Mouse (Mus musculus) heart, embryonic 15.5 days (tissue): Measurements from ENCODE around the gene Rapgef6. TPM values are rescaled to one million over a fixed set of nuclear protein-coding genes. Genes with fewer than 3 reads are reported as not detected.

Experiments used
- ATAC-seq: fragments of 200-750 bp; cut with Nextera tagmentation; replicated peaks from 2 replicates; pipeline ENCODE4 v1.8.0; 2017; ENCODE audit warnings: low read depth, moderate TSS enrichment; ENCODE audit not compliant: insufficient number of reproducible peaks, insufficient read depth, low FRiP score
- H3K27ac ChIP-seq: fragments of 300-500 bp; sonication (generic); 2 replicates; pipeline ENCODE4 v1.5.1; 2015; ENCODE audit warnings: mild to moderate bottlenecking, inconsistent platforms
- H3K27me3 ChIP-seq: fragments of 300-500 bp; sonication (generic); 2 replicates; pipeline ENCODE4 v1.6.1; 2015; ENCODE audit warnings: inconsistent platforms
- H3K36me3 ChIP-seq: fragments of 300-500 bp; sonication (generic); 2 replicates; pipeline ENCODE4 v1.6.1; 2015; ENCODE audit warnings: mild to moderate bottlenecking, inconsistent platforms
- H3K4me1 ChIP-seq: fragments of 300-500 bp; sonication (generic); replicated peaks from 2 replicates; pipeline ENCODE4 v1.6.1; 2015; ENCODE audit warnings: inconsistent platforms
- H3K4me2 ChIP-seq: fragments of 300-500 bp; sonication (generic); 2 replicates; pipeline ENCODE4 v1.6.1; 2015; ENCODE audit warnings: inconsistent platforms, mild to moderate bottlenecking, moderate library complexity
- H3K4me3 ChIP-seq: fragments of 300-500 bp; sonication (generic); 2 replicates; pipeline ENCODE4 v1.5.1; 2015; ENCODE audit warnings: mild to moderate bottlenecking, inconsistent platforms
- H3K9ac ChIP-seq: fragments of 300-500 bp; sonication (generic); 2 replicates; pipeline ENCODE4 v1.6.1; 2015; ENCODE audit warnings: mild to moderate bottlenecking, inconsistent platforms
- H3K9me3 ChIP-seq: fragments of 300-500 bp; sonication (generic); replicated peaks from 2 replicates; pipeline ENCODE4 v1.6.1; 2016; ENCODE audit warnings: inconsistent platforms
- WGBS: fragments of 180-500 bp; shearing (Covaris S2); methylation state at CpG from one replicate; pipeline ENCODE4 v1.1.7; 2015; ENCODE audit warnings: mixed read lengths; 5-methylcytosine and 5-hydroxymethylcytosine counted together
- polyA plus RNA-seq: library from polyadenylated mRNA; unstranded; fragments of >200 nt; fragmentation: Nextera tagmentation; extraction: Ambion mirVana; gene quantifications from 2 replicates; pipeline ENCODE4 v1.2.1, GENCODE M21; 2015

Rapgef6 gene
- polyA plus RNA-seq, 1 experiment from 2014 or later: 30.0 TPM

- ATAC-seq: no peak
- WGBS: 77% methylated on average over 8 of the region's 8 CpGs
- H3K9me3 ChIP-seq: no peaks in the 10 kb centered on the region
- H3K27me3 ChIP-seq: no peaks in the 10 kb centered on the region
- 0 out of 2 replicates have a peak, but pooled peaks cover 5% of the 10 kb centered on the region for H3K4me1 ChIP-seq
- H3K36me3 ChIP-seq: peaks cover 56% of the 10 kb centered on the region
- no peak overlapping the region for H3K4me2 ChIP-seq
- no peak overlapping the region for H3K27ac ChIP-seq
- H3K4me3 ChIP-seq: no peak overlapping the region
- no peak overlapping the region for H3K9ac ChIP-seq
Observed at GRCm38 (mm10) chr11:54694291-54694690, 171.6 kb downstream of the Rapgef6 start.

GRCm38 (mm10) chr11:54695951-54696350 lies 173.3 kb downstream of the Rapgef6 start:
- 0 out of 2 replicates have a peak, but pooled peaks cover 5% of the 10 kb centered on the region for H3K4me1 ChIP-seq
- ATAC-seq: no peak
- no peaks in the 10 kb centered on the region for H3K9me3 ChIP-seq
- H3K4me2 ChIP-seq: no peak overlapping the region
- peaks cover 46% of the 10 kb centered on the region for H3K36me3 ChIP-seq
- WGBS: 60% methylated on average over 4 of the region's 4 CpGs
- H3K27me3 ChIP-seq: no peaks in the 10 kb centered on the region
- no peak overlapping the region for H3K9ac ChIP-seq
- no peak overlapping the region for H3K4me3 ChIP-seq
- H3K27ac ChIP-seq: no peak overlapping the region

GRCm38 (mm10) chr11:54697611-54698010 lies 175.0 kb downstream of the Rapgef6 start:
- no peak overlapping the region for H3K27ac ChIP-seq
- no peaks in the 10 kb centered on the region for H3K9me3 ChIP-seq
- H3K4me2 ChIP-seq: no peak overlapping the region
- peaks cover 33% of the 10 kb centered on the region for H3K36me3 ChIP-seq
- H3K9ac ChIP-seq: no peak overlapping the region
- H3K27me3 ChIP-seq: no peaks in the 10 kb centered on the region
- H3K4me1 ChIP-seq: no peaks in the 10 kb centered on the region
- ATAC-seq: no peak
- no peak overlapping the region for H3K4me3 ChIP-seq
- 81% methylated on average over 5 of the region's 5 CpGs for WGBS

GRCm38 (mm10) chr11:54698636-54699035 lies 176.0 kb downstream of the Rapgef6 start:
- ATAC-seq: no peak
- H3K4me3 ChIP-seq: no peak overlapping the region
- peaks cover 29% of the 10 kb centered on the region; the same call in 1 of the 2 replicates for H3K36me3 ChIP-seq
- H3K4me2 ChIP-seq: no peak overlapping the region
- H3K27ac ChIP-seq: no peak overlapping the region
- H3K9me3 ChIP-seq: no peaks in the 10 kb centered on the region
- 92% methylated on average over 7 of the region's 7 CpGs for WGBS
- H3K9ac ChIP-seq: no peak overlapping the region
- no peaks in the 10 kb centered on the region for H3K27me3 ChIP-seq
- H3K4me1 ChIP-seq: no peaks in the 10 kb centered on the region

- Histone ChIP-seq H3K9ac (no peak overlapping the region), H3K36me3 (peaks cover 23% of the 10 kb centered on the region; the same call in 1 of the 2 replicates), H3K27me3 (no peaks in the 10 kb centered on the region), H3K4me1 (no peaks in the 10 kb centered on the region), H3K27ac (no peak overlapping the region), H3K4me3 (no peak overlapping the region), H3K9me3 (no peaks in the 10 kb centered on the region), H3K4me2 (no peak overlapping the region)
- no peak for ATAC-seq
- 66% methylated on average over 3 of the region's 3 CpGs for WGBS
Observed at GRCm38 (mm10) chr11:54699972-54700371, 177.3 kb downstream of the Rapgef6 start.

GRCm38 (mm10) chr11:54701848-54702247 lies 179.2 kb downstream of the Rapgef6 start:
- Histone ChIP-seq H3K27me3 (no peaks in the 10 kb centered on the region), H3K36me3 (peaks cover 10% of the 10 kb centered on the region; the same call in 1 of the 2 replicates), H3K4me3 (no peak overlapping the region), H3K9me3 (no peaks in the 10 kb centered on the region), H3K4me1 (no peaks in the 10 kb centered on the region), H3K4me2 (no peak overlapping the region), H3K27ac (no peak overlapping the region), H3K9ac (no peak overlapping the region)
- ATAC-seq: no peak
- WGBS: 79% methylated on average over 8 of the region's 8 CpGs

- H3K27ac ChIP-seq: no peak overlapping the region
- H3K9ac ChIP-seq: no peak overlapping the region
- H3K36me3 ChIP-seq: no peaks in the 10 kb centered on the region
- H3K27me3 ChIP-seq: no peaks in the 10 kb centered on the region
- WGBS: 32% methylated on average over 4 of the region's 4 CpGs
- no peak overlapping the region for H3K4me2 ChIP-seq
- H3K4me1 ChIP-seq: no peaks in the 10 kb centered on the region
- ATAC-seq: no peak
- H3K4me3 ChIP-seq: no peak overlapping the region
- no peaks in the 10 kb centered on the region for H3K9me3 ChIP-seq
Observed at GRCm38 (mm10) chr11:54703306-54703705, 180.7 kb downstream of the Rapgef6 start.

- no peaks in the 10 kb centered on the region for H3K27me3 ChIP-seq
- H3K9me3 ChIP-seq: no peaks in the 10 kb centered on the region
- WGBS: 85% methylated on average over 2 of the region's 2 CpGs
- H3K36me3 ChIP-seq: no peaks in the 10 kb centered on the region
- H3K27ac ChIP-seq: no peak overlapping the region
- no peak overlapping the region for H3K4me3 ChIP-seq
- no peak overlapping the region for H3K9ac ChIP-seq
- no peak overlapping the region for H3K4me2 ChIP-seq
- peaks cover 6% of the 10 kb centered on the region for H3K4me1 ChIP-seq
- ATAC-seq: no peak
Observed at GRCm38 (mm10) chr11:54708153-54708552, 185.5 kb downstream of the Rapgef6 start.

GRCm38 (mm10) chr11:54709645-54710044 lies 187.0 kb downstream of the Rapgef6 start:
- H3K27ac ChIP-seq: no peak overlapping the region
- H3K9ac ChIP-seq: no peak overlapping the region
- ATAC-seq: no peak
- no peak overlapping the region for H3K4me2 ChIP-seq
- no peak overlapping the region for H3K4me3 ChIP-seq
- WGBS: 64% methylated on average over 2 of the region's 2 CpGs
- H3K4me1 ChIP-seq: peaks cover 6% of the 10 kb centered on the region
- H3K36me3 ChIP-seq: no peaks in the 10 kb centered on the region
- no peaks in the 10 kb centered on the region for H3K9me3 ChIP-seq
- H3K27me3 ChIP-seq: no peaks in the 10 kb centered on the region

- H3K36me3 ChIP-seq: peaks cover 8% of the 10 kb centered on the region
- peaks cover 6% of the 10 kb centered on the region for H3K4me1 ChIP-seq
- H3K4me3 ChIP-seq: no peak overlapping the region
- H3K9ac ChIP-seq: no peak overlapping the region
- H3K27ac ChIP-seq: no peak overlapping the region
- no peak overlapping the region for H3K4me2 ChIP-seq
- H3K9me3 ChIP-seq: no peaks in the 10 kb centered on the region
- ATAC-seq: no peak
- H3K27me3 ChIP-seq: no peaks in the 10 kb centered on the region
- 77% methylated on average over 4 of the region's 4 CpGs for WGBS
Observed at GRCm38 (mm10) chr11:54710512-54711293, 188.1 kb downstream of the Rapgef6 start.

- H3K36me3 ChIP-seq: peaks cover 18% of the 10 kb centered on the region
- H3K27me3 ChIP-seq: no peaks in the 10 kb centered on the region
- no peaks in the 10 kb centered on the region for H3K9me3 ChIP-seq
- H3K4me2 ChIP-seq: no peak overlapping the region
- H3K9ac ChIP-seq: no peak overlapping the region
- H3K27ac ChIP-seq: no peak overlapping the region
- peaks cover 6% of the 10 kb centered on the region for H3K4me1 ChIP-seq
- no peak for ATAC-seq
- no peak overlapping the region for H3K4me3 ChIP-seq
- WGBS: 74% methylated on average over 2 of the region's 2 CpGs
Observed at GRCm38 (mm10) chr11:54712849-54713248, 190.2 kb downstream of the Rapgef6 start.

GRCm38 (mm10) chr11:54717893-54718292 lies 195.2 kb downstream of the Rapgef6 start:
- Histone ChIP-seq H3K4me1 (peaks cover 13% of the 10 kb centered on the region), H3K9me3 (no peaks in the 10 kb centered on the region), H3K27ac (no peak overlapping the region), H3K36me3 (peaks cover 24% of the 10 kb centered on the region), H3K4me3 (no peak overlapping the region), H3K9ac (no peak overlapping the region), H3K27me3 (no peaks in the 10 kb centered on the region), H3K4me2 (no peak overlapping the region)
- ATAC-seq: no peak
- WGBS: 93% methylated on average over 3 of the region's 3 CpGs
